Mouse (Mus musculus): ENCODE measurements at regions not wholly inside any gene's neighbourhood (a gene's known extent, or its start where the extent isn't known, plus 50 kb on each side); places are given as distances from the start of the nearest gene placed in this dataset.

- no peak for DNase-seq
Observed at GRCm38 (mm10) chr14:98728863-98729262, 265.3 kb downstream of the Rpl36a-ps1 start.

DNA sequence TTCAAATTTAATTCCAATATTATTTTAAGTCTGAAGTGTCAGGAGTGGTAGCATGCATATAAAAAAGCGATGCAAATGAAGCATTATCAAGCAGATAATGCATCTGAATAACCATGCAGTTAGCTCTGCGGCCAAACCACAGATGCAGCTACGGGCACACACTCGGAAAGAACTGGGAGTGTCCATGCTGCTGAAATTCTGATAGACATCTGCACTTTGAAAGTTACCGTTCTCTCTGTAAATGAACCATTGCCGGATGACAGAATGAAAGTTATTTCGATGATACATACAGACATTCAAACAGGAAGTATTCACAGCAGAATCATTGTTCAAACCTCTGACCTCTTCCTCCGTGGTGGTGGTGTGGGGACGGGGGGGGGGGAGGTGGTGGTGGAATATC lies 271.6 kb downstream of the Rpl36a-ps1 start:
- DNase-seq: no peak

DNA sequence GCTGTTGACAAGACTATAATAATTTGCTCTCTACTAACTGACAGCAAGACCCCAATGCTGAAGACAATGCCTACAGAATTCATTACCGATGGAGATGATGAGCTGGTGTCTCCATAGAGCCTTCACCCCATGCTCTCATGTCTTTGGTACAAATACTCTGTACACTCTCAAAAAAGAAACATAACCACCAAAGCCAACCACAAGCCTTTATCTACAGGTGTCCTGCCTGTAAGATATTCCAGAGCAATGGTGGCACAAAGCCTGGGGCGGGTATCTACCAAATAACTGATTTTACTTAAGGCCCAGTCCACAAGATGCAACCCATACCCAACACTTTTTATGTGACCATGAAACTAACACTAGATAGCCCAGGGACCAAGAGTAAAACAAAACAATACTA lies 273.1 kb downstream of the Rpl36a-ps1 start:
- no peak for DNase-seq

- DNase-seq: no peak
Observed at GRCm38 (mm10) chr14:98708045-98708444, 286.1 kb downstream of the Rpl36a-ps1 start.

GRCm38 (mm10) chr14:98707574-98707973 lies 286.5 kb downstream of the Rpl36a-ps1 start:
- DNase-seq: no peak

DNA sequence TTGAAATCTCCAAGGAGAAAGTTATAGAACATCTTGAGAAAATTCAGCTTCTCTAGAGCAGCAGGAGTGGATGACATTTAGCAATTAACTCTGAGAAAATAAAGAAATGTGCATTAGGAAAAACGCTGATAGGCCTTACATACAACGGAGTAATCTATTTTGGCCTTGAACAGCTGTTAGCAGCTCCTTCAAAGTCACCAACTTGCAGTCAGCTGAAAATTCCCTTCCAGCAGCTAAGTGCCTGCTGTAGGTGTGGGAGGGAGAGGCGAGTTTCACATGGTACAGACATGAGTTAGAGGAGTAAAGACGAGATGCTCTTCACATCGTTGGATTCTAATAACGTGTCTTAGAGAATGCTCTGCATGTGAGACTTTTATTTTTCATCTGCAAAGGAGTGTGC lies 290.8 kb downstream of the Rpl36a-ps1 start:
- DNase-seq: no peak

DNA sequence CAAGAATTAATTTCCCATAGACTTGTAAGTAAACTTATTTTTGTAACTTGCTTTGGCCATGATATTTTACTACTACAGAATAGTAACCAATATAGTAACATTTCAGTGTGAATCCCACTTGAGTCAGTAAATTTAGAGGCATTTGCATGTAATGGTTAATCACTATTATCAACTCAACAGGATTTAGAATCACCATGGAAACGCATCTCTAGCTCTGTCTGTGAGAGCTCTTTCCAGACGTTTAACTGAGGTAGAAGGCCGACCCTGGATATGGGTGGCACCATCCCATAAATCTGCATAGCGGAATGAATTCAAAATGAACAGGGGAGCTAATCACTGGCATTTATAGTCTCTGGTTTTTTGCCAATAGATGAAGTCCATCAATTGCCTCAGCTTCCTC lies 337.6 kb downstream of the Rpl36a-ps1 start:
- no peak for DNase-seq

- no peak for DNase-seq
Observed at GRCm38 (mm10) chr14:98654191-98654809, 339.8 kb downstream of the Rpl36a-ps1 start.

- DNase-seq: no peak
Observed at GRCm38 (mm10) chr14:98651221-98651620, 342.9 kb downstream of the Rpl36a-ps1 start.

- no peak for DNase-seq
Observed at GRCm38 (mm10) chr14:98650520-98650919, 343.6 kb downstream of the Rpl36a-ps1 start.

- no peak for DNase-seq
Observed at GRCm38 (mm10) chr14:98647614-98648013, 346.5 kb downstream of the Rpl36a-ps1 start.

DNA sequence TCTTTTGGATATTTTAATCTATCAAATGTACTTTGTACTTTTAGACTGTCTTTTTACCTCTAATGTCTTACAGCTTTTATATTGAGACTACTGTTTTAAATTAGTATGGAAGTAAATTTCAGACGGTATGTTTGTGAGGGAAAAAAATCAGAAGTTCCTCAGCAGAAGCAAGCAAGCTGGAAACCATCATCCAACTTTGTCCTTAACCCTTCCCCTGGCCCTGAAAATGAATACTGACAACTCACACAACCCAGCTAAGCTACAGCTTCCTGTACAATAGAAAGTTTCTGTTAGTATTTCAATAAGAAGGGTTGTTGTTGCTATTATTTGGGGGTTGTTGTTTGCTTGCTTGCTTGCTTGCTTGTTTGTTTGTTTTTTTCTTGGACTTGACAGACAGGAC lies 350.4 kb downstream of the Rpl36a-ps1 start:
- no peak for DNase-seq

DNA sequence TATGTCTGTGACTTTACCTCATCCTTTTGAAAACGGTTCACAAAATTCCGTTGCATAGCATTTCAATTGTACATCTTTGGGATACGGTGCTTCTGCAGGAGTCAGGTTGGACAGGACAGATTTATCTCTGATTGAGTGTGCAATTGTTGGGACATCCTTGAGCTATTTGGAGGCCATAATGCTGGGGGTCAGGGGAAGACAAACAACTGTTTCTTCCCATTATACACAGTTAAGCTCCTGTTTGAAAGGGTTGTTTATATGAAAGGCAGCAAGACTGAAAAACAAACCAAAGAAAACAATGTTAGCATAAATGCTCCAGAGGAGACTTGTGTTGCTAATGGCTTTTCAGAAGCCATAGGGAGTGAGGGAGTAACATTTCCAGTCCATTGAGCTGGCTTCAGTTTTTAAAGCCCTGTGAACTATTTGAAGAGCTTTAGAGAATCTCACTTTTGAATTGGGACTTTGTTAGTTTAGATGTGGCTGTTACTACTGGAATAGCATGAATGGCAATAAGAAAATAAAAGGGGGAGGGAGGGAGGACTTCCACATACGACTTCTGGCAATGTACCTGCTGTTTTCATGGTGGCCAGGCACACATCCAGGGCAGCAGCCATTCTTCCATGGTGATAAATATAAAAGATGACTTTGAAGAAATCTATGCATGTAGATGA lies 351.3 kb downstream of the Rpl36a-ps1 start:
- DNase-seq: no peak

DNA sequence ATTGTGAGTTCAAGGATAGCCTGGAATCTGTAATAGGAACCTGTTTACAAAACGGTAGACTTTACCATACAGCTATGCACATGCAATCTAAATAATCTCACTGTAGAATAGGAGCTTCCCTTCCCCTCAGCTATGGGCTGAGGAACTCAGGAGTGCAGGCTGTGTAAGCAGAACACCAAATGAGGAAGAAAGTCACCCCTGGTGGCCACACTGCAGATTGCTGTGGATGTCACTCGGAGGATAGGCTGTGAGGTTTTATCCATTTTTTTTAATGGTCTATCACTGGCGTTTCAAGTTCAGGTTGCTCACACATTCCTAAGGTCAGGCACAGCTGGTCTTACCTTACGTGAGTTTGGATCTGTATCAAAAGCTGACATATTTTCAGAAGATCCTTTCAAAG lies 365.1 kb downstream of the Rpl36a-ps1 start:
- DNase-seq: no peak

DNA sequence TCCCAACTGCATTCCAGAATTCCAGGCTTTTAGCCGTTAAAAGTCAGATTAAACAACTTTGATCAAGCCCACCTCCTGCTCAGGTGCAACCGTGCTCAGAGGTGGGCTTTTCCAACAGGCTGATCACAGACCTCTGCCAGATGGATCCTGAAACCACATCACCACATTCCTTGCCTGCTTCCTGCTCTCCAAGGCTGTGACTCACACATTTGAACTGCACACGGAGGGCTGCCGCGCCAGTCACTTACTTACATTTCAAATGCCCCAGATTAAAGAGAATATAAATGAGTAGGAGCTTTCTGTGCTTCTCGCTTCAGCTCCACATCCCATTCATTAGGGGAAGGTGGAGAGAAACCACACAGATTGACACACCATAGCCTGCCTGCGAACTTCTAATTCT lies 367.6 kb downstream of the Rpl36a-ps1 start:
- DNase-seq: no peak

GRCm38 (mm10) chr14:98625867-98626266 lies 368.3 kb downstream of the Rpl36a-ps1 start:
- no peak for DNase-seq

- no peak for DNase-seq
Observed at GRCm38 (mm10) chr14:98605772-98606171, 388.3 kb downstream of the Rpl36a-ps1 start.

DNA sequence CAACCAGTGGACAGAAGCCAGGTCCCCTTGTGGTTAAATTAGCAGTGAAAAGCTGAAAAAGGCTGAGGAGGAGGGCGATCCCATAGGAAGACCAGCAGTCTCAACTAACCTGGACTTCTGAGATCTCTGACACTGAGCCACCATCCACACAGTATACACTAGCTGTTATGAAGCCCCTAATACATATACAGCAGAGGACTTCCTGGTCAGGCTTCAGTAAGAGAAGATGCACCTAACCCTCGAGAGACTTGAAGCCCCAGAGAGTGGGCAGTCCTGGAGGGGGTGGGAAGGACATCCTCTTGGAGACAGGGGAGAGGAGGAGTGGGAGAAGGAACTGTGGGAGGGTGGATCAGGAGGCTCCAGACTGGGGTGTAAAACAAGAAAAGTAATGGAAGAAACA lies 397.9 kb downstream of the Rpl36a-ps1 start:
- DNase-seq: no peak

DNA sequence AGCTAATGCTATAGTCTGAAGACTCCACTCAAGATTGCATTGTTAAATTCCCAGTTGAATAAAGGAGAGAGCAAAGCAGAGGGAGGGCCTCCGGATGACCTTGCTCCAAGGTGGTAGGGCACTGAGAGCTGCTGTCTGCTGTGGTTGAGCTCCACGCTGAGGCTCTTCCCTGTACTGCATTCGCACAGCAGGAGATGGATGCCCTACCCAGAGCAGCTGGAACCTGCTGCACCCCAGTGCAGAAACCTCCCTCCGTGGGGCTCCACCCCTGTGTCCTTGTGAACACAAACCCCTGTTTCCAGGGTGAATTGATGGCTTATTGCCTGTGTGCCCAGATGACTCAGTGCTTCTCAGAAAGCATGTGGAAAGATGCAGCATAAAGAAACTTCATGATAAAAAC lies 404.3 kb downstream of the Rpl36a-ps1 start:
- DNase-seq: peak in 1 of 2 experiments; percentile 2

- no peak for DNase-seq
Observed at GRCm38 (mm10) chr14:98571644-98572043, 402.1 kb upstream of the Dach1 start.

DNA sequence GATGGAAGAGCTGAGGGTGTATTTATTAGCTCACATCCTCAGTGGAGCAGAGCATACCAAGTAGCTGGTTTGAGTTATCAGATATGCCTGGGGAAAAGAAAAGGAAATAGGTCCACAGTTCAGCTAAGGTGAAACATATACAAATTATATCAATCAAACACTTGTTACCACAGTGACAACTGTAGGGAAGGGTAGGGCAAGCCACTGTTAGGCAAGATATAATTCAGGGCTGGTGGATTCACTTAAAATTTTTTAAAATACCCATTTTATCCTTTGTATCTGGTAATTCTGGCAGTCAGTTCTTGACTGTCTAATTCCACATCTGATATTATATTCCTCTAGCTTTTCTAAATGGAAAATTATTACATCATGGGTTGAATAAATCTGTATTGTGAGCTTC lies 392.4 kb upstream of the Dach1 start:
- DNase-seq: no peak

- DNase-seq: no peak
Observed at GRCm38 (mm10) chr14:98539792-98540191, 370.2 kb upstream of the Dach1 start.

DNA sequence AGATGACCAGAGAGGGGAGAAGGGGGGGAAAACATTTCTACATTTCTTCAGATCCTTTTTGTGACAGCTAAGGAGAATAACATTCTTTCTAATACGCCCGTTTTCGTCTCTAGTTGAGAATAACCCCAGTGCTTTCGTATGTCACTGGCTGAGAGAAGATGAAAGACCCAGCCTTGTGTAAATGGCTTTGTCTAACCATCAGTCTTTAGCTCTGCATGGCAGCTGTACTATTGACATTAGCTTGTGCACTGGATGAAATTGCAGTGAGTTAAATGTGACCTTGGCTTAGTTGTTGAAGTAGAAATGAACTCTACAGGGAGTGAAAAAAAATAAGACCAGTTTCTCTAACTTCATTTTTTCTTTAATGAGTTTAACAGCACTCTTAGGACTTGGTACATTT lies 368.7 kb upstream of the Dach1 start:
- no peak for DNase-seq

DNA sequence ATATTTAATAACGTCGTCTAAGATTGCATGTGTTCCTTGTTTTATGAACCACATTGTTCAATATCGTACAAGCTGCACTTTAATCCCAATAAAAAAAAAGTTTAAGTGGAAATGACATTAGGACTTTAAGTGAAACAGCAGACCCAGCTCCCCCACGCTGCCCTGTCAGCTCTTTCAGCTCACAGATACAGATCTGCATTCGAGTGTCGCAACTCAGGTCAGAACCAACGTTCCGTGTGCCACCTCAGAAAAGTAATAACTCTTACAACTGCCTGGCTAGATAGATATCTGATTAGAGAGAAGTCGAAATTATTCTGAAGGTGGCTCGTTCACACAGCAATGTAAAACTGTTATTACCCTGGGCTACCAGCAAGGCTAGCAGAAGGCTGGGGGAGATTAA lies 364.0 kb upstream of the Dach1 start:
- DNase-seq: no peak

- DNase-seq: no peak
Observed at GRCm38 (mm10) chr14:98520966-98521365, 351.4 kb upstream of the Dach1 start.
